Mouse (Mus musculus) erythroblast, embryonic 14.5 days (primary cell): Measurements from ENCODE around the gene Sf3a3. TPM values are rescaled to one million over a fixed set of nuclear protein-coding genes. Genes with fewer than 3 reads are reported as not detected.
"Not testable (repeated sequence)": the region's sequence is repeated elsewhere in the genome, so short reads cannot be mapped to it uniquely, and the experiment has no call there.

Experiments used
- H3K27me3 ChIP-seq: 2 replicates; pipeline ENCODE4 v1.6.1; 2012; ENCODE audit warnings: inconsistent platforms; ENCODE audit not compliant: control insufficient read depth
- H3K36me3 ChIP-seq: 2 replicates; pipeline ENCODE4 v1.6.1; 2012; ENCODE audit warnings: mild to moderate bottlenecking, inconsistent platforms; ENCODE audit not compliant: control insufficient read depth
- H3K4me1 ChIP-seq: 2 replicates; pipeline ENCODE4 v1.6.1; 2012; ENCODE audit warnings: inconsistent platforms; ENCODE audit not compliant: control insufficient read depth
- H3K4me3 ChIP-seq: replicated peaks from 2 replicates; pipeline ENCODE3; 2012; ENCODE audit warnings: moderate library complexity, mild to moderate bottlenecking, inconsistent platforms
- H3K9me3 ChIP-seq: 2 replicates; pipeline ENCODE4 v1.6.1; 2012; ENCODE audit warnings: low read length, inconsistent platforms, mixed read lengths; ENCODE audit not compliant: control insufficient read depth
- GATA1 ChIP-seq: IDR thresholded peaks from 2 replicates; pipeline ENCODE4 v1.6.1; 2012; ENCODE audit warnings: low read length, inconsistent platforms, mixed read lengths
- TAL1 ChIP-seq: IDR thresholded peaks from 3 replicates; pipeline ENCODE4 v1.6.1; 2012; ENCODE audit warnings: low read length, inconsistent platforms, mixed read lengths
- polyA plus RNA-seq: library from polyadenylated mRNA; stranded (reverse); fragments of >175 nt; gene quantifications from 2 replicates; pipeline ENCODE4 v1.2.3, GENCODE M21; 2012

Gene Sf3a3
- polyA plus RNA-seq, 1 experiment = 3.6 TPM

GRCm38 (mm10) chr4:124704797-124705474 lies 9.6 kb upstream of the Sf3a3 start:
- peaks cover 10% of the 10 kb centered on the region; the same call in 1 of the 2 replicates for H3K36me3 ChIP-seq
- H3K27me3 ChIP-seq = peaks cover 38% of the 10 kb centered on the region
- TF ChIP-seq GATA1 (no peak), TAL1 (no peak)
- H3K4me1 ChIP-seq = peaks cover 52% of the 10 kb centered on the region
- H3K4me3 ChIP-seq = no peak overlapping the region
- no peaks in the 10 kb centered on the region for H3K9me3 ChIP-seq

- no peaks in the 10 kb centered on the region for H3K9me3 ChIP-seq
- TF ChIP-seq TAL1 (no peak), GATA1 (no peak)
- H3K36me3 ChIP-seq = peaks cover 10% of the 10 kb centered on the region; the same call in 1 of the 2 replicates
- no peak overlapping the region for H3K4me3 ChIP-seq
- H3K4me1 ChIP-seq = peaks cover 52% of the 10 kb centered on the region
- peaks cover 30% of the 10 kb centered on the region for H3K27me3 ChIP-seq
These were observed 8.8 kb upstream of the Sf3a3 start for GRCm38 (mm10) chr4:124705661-124706269.

- Histone ChIP-seq H3K27me3 (peaks cover 18% of the 10 kb centered on the region), H3K4me1 (peaks cover 57% of the 10 kb centered on the region)
- H3K36me3 ChIP-seq, H3K4me3 ChIP-seq, H3K9me3 ChIP-seq: not testable (repeated sequence)
These were observed 7.0 kb upstream of the Sf3a3 start for GRCm38 (mm10) chr4:124707381-124708199.

- H3K27me3 ChIP-seq = peaks cover 18% of the 10 kb centered on the region
- H3K4me3 ChIP-seq, H3K36me3 ChIP-seq, H3K9me3 ChIP-seq: not testable (repeated sequence)
- peaks cover 62% of the 10 kb centered on the region for H3K4me1 ChIP-seq
These were observed 6.4 kb upstream of the Sf3a3 start for GRCm38 (mm10) chr4:124708200-124708517.

GRCm38 (mm10) chr4:124708518-124709477 lies 5.8 kb upstream of the Sf3a3 start:
- Histone ChIP-seq H3K4me1 (peaks cover 62% of the 10 kb centered on the region), H3K9me3 (no peaks in the 10 kb centered on the region), H3K27me3 (peaks cover 13% of the 10 kb centered on the region), H3K4me3 (peak overlapping the region; percentile 65), H3K36me3 (peaks cover 10% of the 10 kb centered on the region; the same call in 1 of the 2 replicates)
- TF ChIP-seq TAL1 = no peak
- no peak for TF ChIP-seq GATA1

GRCm38 (mm10) chr4:124709961-124710446 lies 4.6 kb upstream of the Sf3a3 start:
- Histone ChIP-seq H3K9me3 (no peaks in the 10 kb centered on the region), H3K27me3 (peaks cover 2% of the 10 kb centered on the region), H3K4me3 (peak overlapping the region; percentile 57), H3K36me3 (peaks cover 10% of the 10 kb centered on the region; the same call in 1 of the 2 replicates), H3K4me1 (peaks cover 67% of the 10 kb centered on the region)
- TF ChIP-seq TAL1 (no peak), GATA1 (no peak)

- H3K9me3 ChIP-seq = no peaks in the 10 kb centered on the region
- H3K4me1 ChIP-seq = peaks cover 73% of the 10 kb centered on the region
- no peak overlapping the region for H3K4me3 ChIP-seq
- TF ChIP-seq GATA1 (no peak), TAL1 (no peak)
- H3K36me3 ChIP-seq = peaks cover 11% of the 10 kb centered on the region
- H3K27me3 ChIP-seq = no peaks in the 10 kb centered on the region
These were observed 3.7 kb upstream of the Sf3a3 start for GRCm38 (mm10) chr4:124710776-124711291.

- H3K9me3 ChIP-seq = no peaks in the 10 kb centered on the region
- H3K4me3 ChIP-seq = peak overlapping the region; percentile 4
- TF ChIP-seq GATA1 (no peak), TAL1 (peak; percentile 65)
- peaks cover 75% of the 10 kb centered on the region for H3K4me1 ChIP-seq
- peaks cover 20% of the 10 kb centered on the region for H3K36me3 ChIP-seq
- H3K27me3 ChIP-seq = no peaks in the 10 kb centered on the region
These were observed 2.0 kb upstream of the Sf3a3 start for GRCm38 (mm10) chr4:124712618-124713017.

GRCm38 (mm10) chr4:124713850-124714249 lies 726 bp upstream of the Sf3a3 start:
- peak overlapping the region; percentile 99 for H3K4me3 ChIP-seq
- peaks cover 67% of the 10 kb centered on the region for H3K4me1 ChIP-seq
- not testable (repeated sequence) for H3K27me3 ChIP-seq, H3K9me3 ChIP-seq
- peaks cover 32% of the 10 kb centered on the region for H3K36me3 ChIP-seq
